In genomic region chr8:116383036-116383435, GRCm38 (mm10) we compare ENCODE assay signal across 14 mouse cellular contexts.
A peak's percentile ranks its signal among the peaks of the same experiment; 100 is the strongest.
DNase-seq lines count a peak whose midpoint lies in the region; ATAC-seq and TF ChIP-seq lines count a peak whose summit lies in the region.
"Had no signal": no experiment of that assay in that cellular context is flagged by ENCODE, and none has a peak within 500 bp of the region (broad histone marks: within the 10 kb centered on the region; RNA-seq: fewer than 3 reads in every experiment).

No protein-coding gene starts in this region.

- 0 out of 2 replicates have a peak, but pooled peaks cover 2% of the 10 kb centered on the region for H3K9me3 ChIP-seq in heart, embryonic 11.5 days (replicated peaks; ENCODE audit: control insufficient read depth, low read length)
- H3K9me3 ChIP-seq: forebrain, embryonic 13.5 days; kidney, embryonic 15.5 days; midbrain, embryonic 12.5 days had no signal

- no peak overlapping the region for H3K9ac ChIP-seq in heart, embryonic 11.5 days (ENCODE audit: low read depth, low read length)
- H3K9ac ChIP-seq: forebrain, embryonic 13.5 days; kidney, embryonic 15.5 days; lung, embryonic 14.5 days; midbrain, embryonic 12.5 days had no signal

- ATAC-seq in heart, embryonic 11.5 days (replicated peaks; ENCODE audit: insufficient number of reproducible peaks, low FRiP score, low TSS enrichment), result no peak
- ATAC-seq: inflammation-experienced regulatory T-cells, adult 6 months had no signal

- H3K27ac ChIP-seq in heart, embryonic 11.5 days (ENCODE audit: low read depth, low read length), result no peak overlapping the region
- H3K27ac ChIP-seq in gastrocnemius, adult 2 months, result peak overlapping the region; percentile 61
- H3K27ac ChIP-seq: forebrain, embryonic 13.5 days; kidney, embryonic 15.5 days; midbrain, embryonic 12.5 days had no signal

- TF ChIP-seq CTCF in gastrocnemius, adult 2 months (IDR thresholded peaks at IDR 0.05), result no peak

- no peaks in the 10 kb centered on the region for H3K4me1 ChIP-seq in heart, embryonic 11.5 days (ENCODE audit: control insufficient read depth, insufficient read depth, low read length)

- no peaks in the 10 kb centered on the region for H3K36me3 ChIP-seq in heart, embryonic 11.5 days (ENCODE audit: control insufficient read depth, insufficient read depth, low read length)
- H3K36me3 ChIP-seq: kidney, embryonic 15.5 days; midbrain, embryonic 12.5 days had no signal

- no peak overlapping the region for H3K4me3 ChIP-seq in heart, embryonic 11.5 days (ENCODE audit: low read depth, low read length)
- no peak overlapping the region for H3K4me3 ChIP-seq in gastrocnemius, adult 2 months
- H3K4me3 ChIP-seq: forebrain, embryonic 13.5 days; kidney, embryonic 15.5 days; midbrain, embryonic 12.5 days had no signal

- WGBS in heart, embryonic 11.5 days (ENCODE audit: insufficient replicate concordance), result 76% methylated on average over 8 of the region's 8 CpGs

- no peaks in the 10 kb centered on the region for H3K27me3 ChIP-seq in heart, embryonic 11.5 days (ENCODE audit: control insufficient read depth, insufficient read depth, low read length)
- H3K27me3 ChIP-seq: kidney, embryonic 15.5 days; midbrain, embryonic 12.5 days had no signal

- intact Hi-C loops in gastrocnemius, adult 2 months (cut with DNase I), result no loop called here

- H3K4me2 ChIP-seq in heart, embryonic 11.5 days, result no peak overlapping the region
- H3K4me2 ChIP-seq: forebrain, embryonic 13.5 days; kidney, embryonic 15.5 days; lung, embryonic 14.5 days; midbrain, embryonic 12.5 days had no signal

- DNase-seq in heart, adult 11 months, result peak; percentile 94
- peak; percentile 24 for DNase-seq in ovary, postnatal 36 days (ENCODE audit: low spot score)
- no peak for DNase-seq in ovary, postnatal 14 days (ENCODE audit: low spot score)
- peak; percentile 75 for DNase-seq in gastrocnemius, adult 2 months
- peak; percentile 16 for DNase-seq in lung, postnatal 36 days
- DNase-seq in yolk sac, embryonic 10.5 days (ENCODE audit: low spot score), result no peak
- DNase-seq in embryo, embryonic 10.5 days (ENCODE audit: low spot score), result no peak
- DNase-seq: cerebellum, adult 11 months had no signal

Comparison
In these comparisons a context has a peak if more than half of its experiments do, and no peak if none do; other contexts are left out.
1. DNase-seq: peak in heart, adult 11 months (single experiment), ovary, postnatal 36 days (single experiment), gastrocnemius, adult 2 months (single experiment) and lung, postnatal 36 days (single experiment); none in ovary, postnatal 14 days (single experiment), yolk sac, embryonic 10.5 days (single experiment) and embryo, embryonic 10.5 days (single experiment).